Mouse (Mus musculus) ES-Bruce4 (cell line): ENCODE results near the gene Sbf2. TPM values are rescaled to one million over a fixed set of nuclear protein-coding genes. Genes with fewer than 3 reads are reported as not detected.

Experiments used
- H3K27ac ChIP-seq: 2 replicates; pipeline ENCODE4 v1.5.1; 2012; ENCODE audit warnings: low read length, inconsistent platforms; ENCODE audit not compliant: insufficient read depth
- H3K27me3 ChIP-seq: 2 replicates; pipeline ENCODE4 v1.6.1; 2012; ENCODE audit warnings: mild to moderate bottlenecking, low read length, inconsistent platforms; ENCODE audit not compliant: control insufficient read depth, poor library complexity, insufficient read depth, severe bottlenecking
- H3K36me3 ChIP-seq: 2 replicates; pipeline ENCODE4 v1.6.1; 2012; ENCODE audit warnings: inconsistent platforms, mild to moderate bottlenecking, low read length, moderate library complexity; ENCODE audit not compliant: control insufficient read depth, poor library complexity, insufficient read depth, severe bottlenecking
- H3K4me1 ChIP-seq: one replicate; pipeline ENCODE4 v1.8.1; 2011; ENCODE audit warnings: low read length; ENCODE audit not compliant: control insufficient read depth, insufficient read depth
- H3K4me3 ChIP-seq: 2 replicates; pipeline ENCODE4 v1.5.1; 2011; ENCODE audit warnings: low read depth, mild to moderate bottlenecking, low read length
- H3K9ac ChIP-seq: 2 replicates; pipeline ENCODE4 v1.6.1; 2012; ENCODE audit warnings: low read depth, mild to moderate bottlenecking, inconsistent platforms; ENCODE audit not compliant: poor library complexity, severe bottlenecking
- H3K9me3 ChIP-seq: replicated peaks from 2 replicates; pipeline ENCODE4 v1.6.1; 2012; ENCODE audit warnings: mild to moderate bottlenecking, low read length, inconsistent platforms; ENCODE audit not compliant: control insufficient read depth, poor library complexity, insufficient read depth, severe bottlenecking
- CTCF ChIP-seq: IDR thresholded peaks from one replicate; pipeline ENCODE4 v1.8.1; 2011; ENCODE audit warnings: low read depth, low read length
- EP300 ChIP-seq: IDR thresholded peaks from 2 replicates; pipeline ENCODE4 v1.6.1; 2011; ENCODE audit warnings: low read depth, low read length; ENCODE audit not compliant: insufficient read depth
- POLR2A ChIP-seq: IDR thresholded peaks from one replicate; pipeline ENCODE4 v1.8.1; 2011; ENCODE audit warnings: low read length; ENCODE audit not compliant: insufficient read depth
- polyA plus RNA-seq: library from polyadenylated mRNA; stranded (reverse); fragments of >200 nt; gene quantifications from 2 replicates; pipeline ENCODE4 v1.2.4, GENCODE M21; 2011; ENCODE audit warnings: low read depth; ENCODE audit not compliant: missing spikeins, insufficient read depth, insufficient read length

Gene Sbf2
- polyA plus RNA-seq, 1 experiment: 65.5 TPM

DNA sequence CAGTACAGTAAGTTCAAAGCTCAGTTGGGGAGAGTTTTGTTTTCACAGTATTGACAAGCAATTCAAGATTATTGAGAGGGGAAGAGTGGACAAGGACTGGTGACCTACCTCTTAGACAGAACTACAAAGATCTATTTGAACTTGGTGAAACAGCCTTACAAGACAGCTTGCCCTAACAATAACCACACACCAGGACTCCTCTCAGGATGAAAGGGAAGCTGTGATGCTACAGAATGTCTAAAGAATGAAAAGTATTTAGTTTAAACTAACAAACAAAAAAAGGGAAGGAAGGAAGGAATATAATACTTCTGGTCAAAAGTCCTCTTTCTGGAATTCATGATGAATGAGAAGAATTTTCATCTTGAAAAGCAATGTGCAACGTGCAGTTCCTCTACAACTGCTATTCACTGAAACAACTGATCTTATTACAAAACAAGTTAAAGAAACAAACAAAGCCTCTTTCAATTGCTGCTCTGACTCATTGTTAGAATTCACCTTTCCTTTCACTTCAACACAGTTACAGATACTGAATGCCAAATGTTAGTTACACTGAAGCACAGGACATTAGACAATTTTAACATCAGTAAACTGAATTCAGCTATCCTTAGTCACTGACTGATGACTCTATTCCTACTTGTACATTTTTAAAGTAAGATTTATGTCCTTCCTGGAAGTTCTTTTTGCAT lies 89.5 kb downstream of the Sbf2 start:
- no peaks in the 10 kb centered on the region for H3K36me3 ChIP-seq
- no peak overlapping the region for H3K9ac ChIP-seq
- no peak overlapping the region for H3K27ac ChIP-seq
- H3K4me1 ChIP-seq: no peaks in the 10 kb centered on the region
- H3K4me3 ChIP-seq: no peak overlapping the region
- H3K9me3 ChIP-seq: no peaks in the 10 kb centered on the region
- H3K27me3 ChIP-seq: no peaks in the 10 kb centered on the region
- TF ChIP-seq EP300 (no peak), CTCF (no peak), POLR2A (no peak)

- Histone ChIP-seq H3K27ac (no peak overlapping the region), H3K36me3 (no peaks in the 10 kb centered on the region), H3K9me3 (0 out of 2 replicates have a peak, but pooled peaks cover 4% of the 10 kb centered on the region), H3K9ac (no peak overlapping the region), H3K4me3 (no peak overlapping the region), H3K4me1 (no peaks in the 10 kb centered on the region), H3K27me3 (no peaks in the 10 kb centered on the region)
- TF ChIP-seq CTCF (no peak), POLR2A (no peak), EP300 (no peak)
These were observed 98.2 kb downstream of the Sbf2 start for GRCm38 (mm10) chr7:110516241-110517220.

- Histone ChIP-seq H3K27ac (no peak overlapping the region), H3K9ac (no peak overlapping the region), H3K4me3 (no peak overlapping the region), H3K9me3 (0 out of 2 replicates have a peak, but pooled peaks cover 1% of the 10 kb centered on the region), H3K4me1 (no peaks in the 10 kb centered on the region), H3K27me3 (no peaks in the 10 kb centered on the region), H3K36me3 (no peaks in the 10 kb centered on the region)
- no peak for TF ChIP-seq CTCF
- no peak for TF ChIP-seq EP300
- no peak for TF ChIP-seq POLR2A
These were observed 100.6 kb downstream of the Sbf2 start for GRCm38 (mm10) chr7:110514131-110514530.

DNA sequence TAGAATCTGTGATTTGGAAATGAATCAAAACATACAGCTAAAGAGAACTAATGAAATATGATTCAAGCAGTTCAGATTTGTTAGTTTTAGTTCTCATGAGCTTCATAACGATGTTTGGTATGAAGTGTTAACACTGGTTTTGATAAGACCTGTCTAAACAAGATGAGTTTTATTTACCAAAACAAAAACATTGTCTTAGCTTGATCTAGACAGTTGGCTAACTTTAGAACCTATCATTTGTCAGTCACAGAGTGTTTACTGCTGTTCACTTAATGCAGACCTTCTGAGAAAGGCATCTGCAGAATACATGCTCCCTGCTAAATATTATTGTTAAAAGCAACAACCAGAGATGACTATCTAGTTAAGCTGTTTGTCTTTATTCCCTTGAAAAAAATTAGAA lies 116.1 kb downstream of the Sbf2 start:
- no peak overlapping the region for H3K9ac ChIP-seq
- H3K27ac ChIP-seq: no peak overlapping the region
- no peak overlapping the region for H3K4me3 ChIP-seq
- H3K4me1 ChIP-seq: no peaks in the 10 kb centered on the region
- H3K36me3 ChIP-seq: no peaks in the 10 kb centered on the region
- no peaks in the 10 kb centered on the region for H3K9me3 ChIP-seq
- no peaks in the 10 kb centered on the region for H3K27me3 ChIP-seq
- TF ChIP-seq POLR2A (no peak), EP300 (no peak), CTCF (no peak)

- Histone ChIP-seq H3K4me1 (no peaks in the 10 kb centered on the region), H3K4me3 (no peak overlapping the region), H3K36me3 (no peaks in the 10 kb centered on the region), H3K27ac (no peak overlapping the region), H3K27me3 (no peaks in the 10 kb centered on the region), H3K9ac (no peak overlapping the region), H3K9me3 (no peaks in the 10 kb centered on the region)
- no peak for TF ChIP-seq POLR2A
- TF ChIP-seq EP300: no peak
- no peak for TF ChIP-seq CTCF
These were observed 123.7 kb downstream of the Sbf2 start for GRCm38 (mm10) chr7:110491038-110491437.

DNA sequence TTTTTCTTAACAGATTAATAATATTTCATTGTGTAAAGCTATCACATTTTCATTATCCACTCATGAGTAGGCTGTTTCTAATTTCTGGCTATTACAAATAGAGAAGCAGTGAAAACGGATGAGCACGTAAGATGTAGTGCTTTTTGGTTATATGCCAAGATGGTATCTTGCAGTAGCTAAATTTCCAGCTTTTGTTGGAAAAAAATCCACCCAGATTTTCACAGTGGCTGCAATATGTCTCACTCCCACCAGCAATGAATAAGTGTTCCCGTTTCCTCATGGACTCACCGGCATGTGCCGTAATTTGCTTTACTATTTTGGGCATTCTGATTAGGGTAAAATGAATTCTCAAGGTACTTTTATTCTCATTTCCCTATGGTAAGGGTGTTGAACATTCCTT lies 129.7 kb downstream of the Sbf2 start:
- Histone ChIP-seq H3K4me3 (no peak overlapping the region), H3K36me3 (no peaks in the 10 kb centered on the region), H3K4me1 (no peaks in the 10 kb centered on the region), H3K27ac (no peak overlapping the region), H3K27me3 (no peaks in the 10 kb centered on the region), H3K9ac (no peak overlapping the region), H3K9me3 (peaks cover 5% of the 10 kb centered on the region)
- no peak for TF ChIP-seq EP300
- TF ChIP-seq POLR2A: no peak
- no peak for TF ChIP-seq CTCF
